Mouse (Mus musculus) liver, embryonic 11.5 days (tissue): ENCODE data around the gene Dnase1l3. TPM values are rescaled to one million over a fixed set of nuclear protein-coding genes. Genes with fewer than 3 reads are reported as not detected.

Source experiments
- ATAC-seq: fragments of 200-750 bp; cut with Nextera tagmentation; replicated peaks from 2 replicates; pipeline ENCODE4 v1.8.0; 2017; ENCODE audit warnings: moderate number of reproducible peaks, mild to moderate bottlenecking, moderate TSS enrichment, moderate library complexity; ENCODE audit not compliant: low FRiP score
- DNase-seq: peaks from one replicate; pipeline ENCODE4 v3.0.0-alpha.2; 2017; ENCODE audit warnings: low spot score
- H3K27ac ChIP-seq: fragments of 300-500 bp; sonication (generic); 2 replicates; pipeline ENCODE4 v1.5.1; 2014; ENCODE audit warnings: mild to moderate bottlenecking, low read depth, low read length, control low read depth
- H3K27me3 ChIP-seq: fragments of 300-500 bp; sonication (generic); replicated peaks from 2 replicates; pipeline ENCODE4 v1.6.1; 2014; ENCODE audit warnings: low read length, mixed read lengths; ENCODE audit not compliant: control insufficient read depth, insufficient read depth
- H3K36me3 ChIP-seq: fragments of 300-500 bp; sonication (generic); 2 replicates; pipeline ENCODE4 v1.6.1; 2014; ENCODE audit warnings: mild to moderate bottlenecking, low read length, moderate library complexity, mixed read lengths; ENCODE audit not compliant: control insufficient read depth, insufficient read depth
- H3K4me1 ChIP-seq: fragments of 300-500 bp; sonication (generic); replicated peaks from 2 replicates; pipeline ENCODE4 v1.6.1; 2014; ENCODE audit warnings: low read length, mixed read lengths; ENCODE audit not compliant: control insufficient read depth, insufficient read depth
- H3K4me2 ChIP-seq: fragments of 300-500 bp; sonication (generic); 2 replicates; pipeline ENCODE4 v1.6.1; 2014; ENCODE audit warnings: mild to moderate bottlenecking, control low read depth, moderate library complexity
- H3K4me3 ChIP-seq: fragments of 300-500 bp; sonication (generic); 2 replicates; pipeline ENCODE4 v1.5.1; 2014; ENCODE audit warnings: low read depth, low read length, control low read depth
- H3K9ac ChIP-seq: fragments of 300-500 bp; sonication (generic); 2 replicates; pipeline ENCODE4 v1.6.1; 2014; ENCODE audit warnings: low read depth, low read length, control low read depth
- H3K9me3 ChIP-seq: fragments of 300-500 bp; sonication (generic); 2 replicates; pipeline ENCODE4 v1.6.1; 2016; ENCODE audit warnings: low read length, inconsistent platforms, mixed read lengths; ENCODE audit not compliant: control insufficient read depth
- WGBS: fragments of 180-500 bp; shearing (Covaris S2); extraction: QIAGEN DNeasy Blood & Tissue Kit; methylation state at CpG from one replicate; pipeline ENCODE4 v1.1.7; 2014; 5-methylcytosine and 5-hydroxymethylcytosine counted together
- polyA plus RNA-seq: library from polyadenylated mRNA; unstranded; fragments of >200 nt; fragmentation: Nextera tagmentation; extraction: Ambion mirVana; gene quantifications from 2 replicates; pipeline ENCODE4 v1.2.1, GENCODE M21; 2014

Dnase1l3 gene
- polyA plus RNA-seq, 1 experiment from 2014 or later, result 0.73 TPM

GRCm38 (mm10) chr14:7999030-7999429 lies 4.7 kb upstream of the Dnase1l3 start:
- Histone ChIP-seq H3K27ac (no peak overlapping the region), H3K4me1 (no peaks in the 10 kb centered on the region; the same call in 1 of the 2 replicates), H3K4me3 (no peak overlapping the region), H3K9me3 (no peaks in the 10 kb centered on the region), H3K27me3 (peaks cover 28% of the 10 kb centered on the region), H3K4me2 (no peak overlapping the region), H3K9ac (no peak overlapping the region), H3K36me3 (no peaks in the 10 kb centered on the region)
- no peak for DNase-seq
- ATAC-seq, result no peak
- 67% methylated on average over 3 of the region's 3 CpGs for WGBS

DNA sequence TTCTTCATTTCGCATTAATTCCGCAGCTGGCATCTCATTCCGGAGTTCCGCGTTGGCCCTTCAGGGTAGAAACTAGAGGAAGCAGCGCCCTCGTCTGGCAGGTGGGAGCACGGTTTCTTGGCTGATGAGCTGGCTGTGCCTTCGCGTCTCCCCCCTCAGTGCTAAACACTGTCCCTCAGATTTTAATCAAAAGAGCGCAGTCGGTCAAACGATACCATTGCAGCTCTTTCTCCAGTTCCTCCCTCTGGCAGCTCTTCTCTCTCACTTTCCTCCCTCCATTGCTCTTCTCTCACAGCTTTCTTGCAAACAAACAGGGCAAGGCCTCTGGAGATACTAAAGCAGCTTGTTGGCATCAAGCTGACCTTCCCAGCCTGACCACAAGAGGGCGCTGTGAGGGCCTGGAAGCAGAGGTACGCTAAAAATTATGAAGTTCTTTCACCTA lies 2.9 kb upstream of the Dnase1l3 start:
- no peak overlapping the region for H3K9ac ChIP-seq
- no peak overlapping the region for H3K4me3 ChIP-seq
- H3K9me3 ChIP-seq, result no peaks in the 10 kb centered on the region
- peaks cover 18% of the 10 kb centered on the region for H3K27me3 ChIP-seq
- H3K4me2 ChIP-seq, result peak overlapping the region; percentile 56
- H3K27ac ChIP-seq, result no peak overlapping the region
- WGBS, result 2% methylated on average over 15 of the region's 15 CpGs
- peak; percentile 83 for DNase-seq
- peak; percentile 48 for ATAC-seq
- no peaks in the 10 kb centered on the region for H3K36me3 ChIP-seq
- no peaks in the 10 kb centered on the region for H3K4me1 ChIP-seq

- 67% methylated on average over 6 of the region's 6 CpGs for WGBS
- no peak overlapping the region for H3K4me2 ChIP-seq
- no peaks in the 10 kb centered on the region for H3K36me3 ChIP-seq
- no peaks in the 10 kb centered on the region for H3K9me3 ChIP-seq
- H3K4me3 ChIP-seq, result no peak overlapping the region
- H3K9ac ChIP-seq, result no peak overlapping the region
- no peaks in the 10 kb centered on the region for H3K4me1 ChIP-seq
- no peak overlapping the region for H3K27ac ChIP-seq
- no peak for ATAC-seq
- no peaks in the 10 kb centered on the region for H3K27me3 ChIP-seq
- DNase-seq, result no peak
Measured at GRCm38 (mm10) chr14:7992158-7992557, 2.2 kb downstream of the Dnase1l3 start.

- Histone ChIP-seq H3K9ac (no peak overlapping the region), H3K4me1 (no peaks in the 10 kb centered on the region), H3K4me2 (no peak overlapping the region), H3K27ac (no peak overlapping the region), H3K4me3 (no peak overlapping the region), H3K27me3 (no peaks in the 10 kb centered on the region), H3K36me3 (no peaks in the 10 kb centered on the region), H3K9me3 (no peaks in the 10 kb centered on the region)
- 65% methylated on average over 5 of the region's 5 CpGs for WGBS
- ATAC-seq, result no peak
- DNase-seq, result no peak
Measured at GRCm38 (mm10) chr14:7991108-7991776, 3.1 kb downstream of the Dnase1l3 start.

GRCm38 (mm10) chr14:7989961-7990360 lies 4.4 kb downstream of the Dnase1l3 start:
- H3K27ac ChIP-seq, result no peak overlapping the region
- no peak overlapping the region for H3K9ac ChIP-seq
- H3K4me3 ChIP-seq, result no peak overlapping the region
- no peak for DNase-seq
- no peaks in the 10 kb centered on the region for H3K36me3 ChIP-seq
- H3K9me3 ChIP-seq, result no peaks in the 10 kb centered on the region
- no peak for ATAC-seq
- H3K4me2 ChIP-seq, result no peak overlapping the region
- 51% methylated on average over 3 of the region's 3 CpGs for WGBS
- H3K27me3 ChIP-seq, result no peaks in the 10 kb centered on the region
- no peaks in the 10 kb centered on the region for H3K4me1 ChIP-seq

DNA sequence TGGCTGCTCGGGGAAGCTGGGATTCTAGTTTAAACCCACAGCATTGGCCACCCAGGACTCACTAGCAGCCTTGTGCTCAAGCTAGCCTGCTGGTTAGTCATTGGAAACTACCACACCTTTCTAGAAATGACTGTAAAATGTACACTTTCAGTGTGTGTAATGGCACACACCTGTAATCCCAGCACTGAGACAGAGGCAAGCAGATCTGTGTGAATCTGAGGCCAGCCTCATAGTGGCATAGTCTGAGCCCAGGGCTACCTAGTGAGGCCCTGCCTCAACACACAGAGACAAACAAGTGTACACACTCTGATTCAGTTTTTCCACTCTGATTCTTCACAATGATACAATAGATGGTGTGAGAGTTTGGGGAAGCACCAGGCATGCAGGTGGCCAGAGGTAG lies 5.0 kb downstream of the Dnase1l3 start:
- no peaks in the 10 kb centered on the region for H3K36me3 ChIP-seq
- no peak overlapping the region for H3K9ac ChIP-seq
- H3K4me3 ChIP-seq, result no peak overlapping the region
- no peaks in the 10 kb centered on the region for H3K9me3 ChIP-seq
- no peak for DNase-seq
- no peak overlapping the region for H3K4me2 ChIP-seq
- H3K27me3 ChIP-seq, result no peaks in the 10 kb centered on the region
- 39% methylated on average over 1 of the region's 1 CpGs for WGBS
- ATAC-seq, result no peak
- no peaks in the 10 kb centered on the region for H3K4me1 ChIP-seq
- H3K27ac ChIP-seq, result no peak overlapping the region

- H3K9ac ChIP-seq, result no peak overlapping the region
- ATAC-seq (no peak), DNase-seq (no peak)
- H3K9me3 ChIP-seq, result no peaks in the 10 kb centered on the region
- 91% methylated on average over 6 of the region's 6 CpGs for WGBS
- H3K36me3 ChIP-seq, result no peaks in the 10 kb centered on the region
- no peak overlapping the region for H3K4me3 ChIP-seq
- no peaks in the 10 kb centered on the region for H3K27me3 ChIP-seq
- no peak overlapping the region for H3K4me2 ChIP-seq
- H3K27ac ChIP-seq, result no peak overlapping the region
- no peaks in the 10 kb centered on the region for H3K4me1 ChIP-seq
Measured at GRCm38 (mm10) chr14:7986913-7987312, 7.5 kb downstream of the Dnase1l3 start.

DNA sequence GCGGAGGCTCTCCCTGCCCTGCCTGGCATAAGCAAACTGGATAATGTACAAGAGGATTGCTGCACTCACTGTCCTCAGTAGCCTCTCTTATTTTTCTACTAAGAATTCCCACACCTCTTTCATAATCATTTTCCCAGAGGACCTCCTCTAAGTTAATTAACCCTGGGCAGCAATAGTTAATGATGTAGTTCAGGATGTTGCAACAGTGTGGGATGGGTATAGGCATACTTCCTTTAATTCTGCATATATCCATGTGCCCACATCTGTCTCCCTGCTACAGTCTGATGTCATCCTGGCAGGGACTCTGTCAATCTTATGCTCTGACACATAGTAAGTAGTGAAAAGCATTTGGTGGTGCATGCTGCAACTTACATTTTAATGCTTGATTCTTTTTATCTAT lies 13.1 kb downstream of the Dnase1l3 start:
- no peak for DNase-seq
- H3K27me3 ChIP-seq, result no peaks in the 10 kb centered on the region
- WGBS, result 82% methylated on average over 1 of the region's 1 CpGs

GRCm38 (mm10) chr14:7978183-7978582 lies 16.2 kb downstream of the Dnase1l3 start:
- Histone ChIP-seq H3K9me3 (no peaks in the 10 kb centered on the region), H3K9ac (no peak overlapping the region), H3K4me3 (no peak overlapping the region), H3K27ac (no peak overlapping the region), H3K4me1 (no peaks in the 10 kb centered on the region), H3K27me3 (no peaks in the 10 kb centered on the region), H3K36me3 (no peaks in the 10 kb centered on the region), H3K4me2 (no peak overlapping the region)
- DNase-seq (no peak), ATAC-seq (no peak)
- WGBS, result 67% methylated on average over 1 of the region's 1 CpGs

More for the DNA sequence above, 13.1 kb downstream of the Dnase1l3 start:
- Histone ChIP-seq H3K4me2 (no peak overlapping the region), H3K4me1 (no peaks in the 10 kb centered on the region), H3K9me3 (no peaks in the 10 kb centered on the region), H3K36me3 (no peaks in the 10 kb centered on the region), H3K4me3 (no peak overlapping the region), H3K9ac (no peak overlapping the region), H3K27ac (no peak overlapping the region)
- no peak for ATAC-seq
